Mouse (Mus musculus) kidney, postnatal 0 days (tissue): ENCODE measurements at regions not wholly inside any gene's neighbourhood (a gene's known extent, or its start where the extent isn't known, plus 50 kb on each side); places are given as distances from the start of the nearest gene placed in this dataset.

ENCODE experiments used
- ATAC-seq: fragments of 200-750 bp; cut with Nextera tagmentation; replicated peaks from 2 replicates; pipeline ENCODE4 v1.8.0; 2017; ENCODE audit warnings: low read depth, moderate number of reproducible peaks, moderate TSS enrichment, moderate library complexity; ENCODE audit not compliant: low FRiP score
- DNase-seq: peaks from one replicate; pipeline ENCODE4 v3.0.0-alpha.2; 2016; ENCODE audit warnings: low spot score
- H3K27ac ChIP-seq: fragments of 300-500 bp; sonication (generic); 2 replicates; pipeline ENCODE4 v1.5.1; 2014; ENCODE audit warnings: mild to moderate bottlenecking
- H3K27me3 ChIP-seq: fragments of 300-500 bp; sonication (generic); 2 replicates; pipeline ENCODE4 v1.6.1; 2014; ENCODE audit warnings: low read length, mixed read lengths; ENCODE audit not compliant: insufficient read depth
- H3K36me3 ChIP-seq: fragments of 300-500 bp; sonication (generic); 2 replicates; pipeline ENCODE4 v1.6.1; 2014; ENCODE audit warnings: low read length, mixed read lengths; ENCODE audit not compliant: insufficient read depth
- H3K4me1 ChIP-seq: fragments of 300-500 bp; sonication (generic); replicated peaks from 2 replicates; pipeline ENCODE4 v1.6.1; 2014; ENCODE audit warnings: antibody characterized with exemption, low read length, mixed read lengths; ENCODE audit not compliant: insufficient read depth
- H3K4me2 ChIP-seq: fragments of 300-500 bp; sonication (generic); 2 replicates; pipeline ENCODE4 v1.6.1; 2014; ENCODE audit warnings: mild to moderate bottlenecking, low read length, moderate library complexity, mixed read lengths
- H3K4me3 ChIP-seq: fragments of 300-500 bp; sonication (generic); replicated peaks from 2 replicates; pipeline ENCODE4 v1.5.1; 2014; ENCODE audit warnings: low read depth, low read length
- H3K9ac ChIP-seq: fragments of 300-500 bp; sonication (generic); 2 replicates; pipeline ENCODE4 v1.6.1; 2014; ENCODE audit warnings: low read depth, low read length
- H3K9me3 ChIP-seq: fragments of 300-500 bp; sonication (generic); replicated peaks from 2 replicates; pipeline ENCODE4 v1.6.1; 2016; ENCODE audit warnings: low read length, inconsistent platforms, mixed read lengths
- CTCF ChIP-seq: IDR thresholded peaks from 2 replicates; pipeline ENCODE4 v1.5.1; 2016; ENCODE audit warnings: antibody characterized with exemption, low read depth, mild to moderate bottlenecking, moderate library complexity
- WGBS: fragments of 180-500 bp; shearing (Covaris S2); extraction: QIAGEN DNeasy Blood & Tissue Kit; methylation state at CpG from one replicate; pipeline ENCODE4 v1.1.7; 2014; 5-methylcytosine and 5-hydroxymethylcytosine counted together

DNA sequence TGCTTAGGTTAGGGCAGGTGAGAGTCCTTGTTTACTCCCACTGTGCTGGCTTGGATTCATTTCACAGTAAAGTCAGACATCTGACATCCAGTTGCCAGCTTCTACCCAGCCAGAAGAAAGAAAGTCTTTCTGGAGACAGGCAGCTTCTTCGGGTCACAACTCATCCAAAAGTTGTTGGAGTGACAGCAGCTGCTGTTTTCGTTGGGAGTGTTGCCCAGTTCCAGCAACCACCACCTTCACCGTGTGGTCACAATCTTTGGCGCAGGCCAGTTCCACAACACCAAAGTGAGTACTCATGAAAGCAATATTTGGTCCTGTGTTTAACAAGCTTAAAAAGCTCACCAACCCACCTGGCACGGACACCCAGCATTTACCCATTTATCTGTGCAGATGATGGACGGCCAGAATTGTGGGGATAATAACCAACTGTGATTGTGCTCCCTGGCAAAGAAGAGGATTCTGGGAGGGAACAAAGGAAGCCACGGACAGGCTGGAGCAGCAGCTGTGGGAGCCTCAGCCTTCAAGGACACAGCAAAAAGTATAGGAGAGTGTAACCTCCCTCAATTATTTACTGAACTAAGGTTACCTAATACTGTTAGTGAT, 134.5 kb downstream of the Cand1 start:
- WGBS: 78% methylated on average over 7 of the region's 7 CpGs
- no peak for ATAC-seq
- Histone ChIP-seq H3K9ac (no peak overlapping the region), H3K4me2 (no peak overlapping the region), H3K4me3 (no peak overlapping the region), H3K4me1 (no peaks in the 10 kb centered on the region), H3K27ac (no peak overlapping the region), H3K9me3 (no peaks in the 10 kb centered on the region), H3K27me3 (no peaks in the 10 kb centered on the region), H3K36me3 (no peaks in the 10 kb centered on the region)
- DNase-seq: no peak
- no peak for TF ChIP-seq CTCF

GRCm38 (mm10) chr10:119100511-119100910, 139.3 kb downstream of the Cand1 start:
- H3K36me3 ChIP-seq: no peaks in the 10 kb centered on the region
- H3K4me2 ChIP-seq: no peak overlapping the region
- peak; percentile 59 for TF ChIP-seq CTCF
- no peak overlapping the region for H3K9ac ChIP-seq
- H3K9me3 ChIP-seq: no peaks in the 10 kb centered on the region
- 22% methylated on average over 7 of the region's 7 CpGs for WGBS
- no peak overlapping the region for H3K27ac ChIP-seq
- H3K4me1 ChIP-seq: no peaks in the 10 kb centered on the region
- H3K27me3 ChIP-seq: no peaks in the 10 kb centered on the region
- no peak overlapping the region for H3K4me3 ChIP-seq
- ATAC-seq (no peak), DNase-seq (peak; percentile 37)

GRCm38 (mm10) chr10:119099092-119099792, 140.6 kb downstream of the Cand1 start:
- WGBS: 62% methylated on average over 10 of the region's 10 CpGs
- H3K9me3 ChIP-seq: no peaks in the 10 kb centered on the region
- no peak for DNase-seq
- H3K27ac ChIP-seq: no peak overlapping the region
- no peak overlapping the region for H3K9ac ChIP-seq
- TF ChIP-seq CTCF: no peak
- H3K4me2 ChIP-seq: no peak overlapping the region
- H3K36me3 ChIP-seq: no peaks in the 10 kb centered on the region
- no peaks in the 10 kb centered on the region for H3K27me3 ChIP-seq
- H3K4me3 ChIP-seq: no peak overlapping the region
- H3K4me1 ChIP-seq: no peaks in the 10 kb centered on the region
- no peak for ATAC-seq

DNA sequence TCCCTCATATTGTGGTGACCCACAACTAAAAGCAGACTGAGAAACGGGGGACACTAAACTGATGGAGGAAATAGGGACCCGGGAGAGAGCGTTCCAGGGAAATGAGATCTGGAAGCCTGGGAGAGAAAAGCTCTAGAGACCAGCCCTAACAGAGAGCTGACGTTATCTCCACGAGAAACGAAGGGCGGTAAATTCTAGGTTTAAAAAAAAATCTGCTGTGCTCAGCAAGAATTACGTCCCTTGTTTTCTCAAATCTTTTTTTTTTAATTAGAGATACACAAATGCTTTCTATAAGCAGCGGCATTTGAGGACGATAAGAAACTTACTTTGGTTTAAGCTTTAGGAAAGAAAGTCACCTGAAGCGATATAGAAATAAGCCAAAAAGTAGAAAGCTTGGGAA, 145.7 kb downstream of the Cand1 start:
- no peak for ATAC-seq
- H3K27me3 ChIP-seq: no peaks in the 10 kb centered on the region
- no peak for DNase-seq

DNA sequence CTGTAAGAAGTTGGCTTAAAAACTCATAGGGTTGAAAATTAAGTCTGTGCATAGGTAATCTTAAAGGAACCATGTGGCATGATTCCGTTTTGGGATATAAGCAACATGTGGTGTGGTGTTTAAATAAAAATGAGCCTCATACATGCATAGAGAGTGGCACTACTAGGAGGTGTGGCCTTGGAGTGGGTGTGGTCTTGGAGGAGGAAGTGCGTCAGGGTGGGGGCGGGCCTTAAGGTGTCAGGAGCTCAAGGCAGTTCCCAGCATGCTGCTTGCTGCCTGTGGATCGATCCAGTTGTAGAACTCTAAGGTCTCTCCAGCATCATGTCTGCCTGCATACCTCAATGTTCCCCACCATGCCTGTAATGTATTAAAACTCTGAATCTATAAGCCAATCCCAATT, 152.0 kb downstream of the Cand1 start:
- ATAC-seq: no peak
- no peaks in the 10 kb centered on the region for H3K4me1 ChIP-seq
- H3K27ac ChIP-seq: no peak overlapping the region
- H3K9ac ChIP-seq: no peak overlapping the region
- H3K27me3 ChIP-seq: no peaks in the 10 kb centered on the region
- no peak overlapping the region for H3K4me2 ChIP-seq
- H3K36me3 ChIP-seq: no peaks in the 10 kb centered on the region
- H3K9me3 ChIP-seq: no peaks in the 10 kb centered on the region
- H3K4me3 ChIP-seq: no peak overlapping the region
- TF ChIP-seq CTCF: no peak
- 90% methylated on average over 4 of the region's 4 CpGs for WGBS
- no peak for DNase-seq

More for the DNA sequence above, 145.7 kb downstream of the Cand1 start:
- Histone ChIP-seq H3K4me1 (no peaks in the 10 kb centered on the region), H3K4me2 (no peak overlapping the region), H3K27ac (no peak overlapping the region), H3K9ac (no peak overlapping the region), H3K9me3 (no peaks in the 10 kb centered on the region), H3K36me3 (no peaks in the 10 kb centered on the region), H3K4me3 (no peak overlapping the region)
- 89% methylated on average over 11 of the region's 11 CpGs for WGBS
- no peak for TF ChIP-seq CTCF

DNA sequence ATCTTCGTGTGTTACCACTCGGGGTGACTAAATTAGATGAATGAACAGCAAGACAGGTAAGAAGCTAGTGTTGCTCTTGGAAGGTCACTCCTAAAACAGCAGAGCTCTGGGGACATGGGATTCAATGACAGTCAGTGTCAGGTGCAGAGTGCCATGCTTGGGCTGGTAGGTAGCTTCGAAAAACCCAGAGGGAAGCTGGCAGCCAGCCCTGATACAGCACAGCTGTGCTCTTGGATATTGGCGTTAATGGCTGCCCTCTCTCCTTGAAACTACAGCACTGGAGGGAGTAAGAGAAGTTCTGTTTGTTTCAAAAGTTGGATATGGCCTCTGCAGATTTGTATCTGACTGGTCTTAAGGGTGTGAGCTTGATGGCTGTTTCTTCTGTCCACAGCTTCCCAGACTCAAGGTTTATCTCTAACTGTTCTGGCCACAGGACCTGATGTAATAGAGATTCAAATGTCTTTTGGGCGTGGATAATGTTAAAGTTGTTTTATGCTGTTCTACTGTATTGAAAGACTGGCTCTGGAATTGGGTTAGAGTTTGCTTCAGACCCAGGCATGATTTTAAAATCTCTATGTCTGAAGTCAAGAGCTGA, 152.7 kb downstream of the Cand1 start:
- TF ChIP-seq CTCF: no peak
- WGBS: 72% methylated on average over 5 of the region's 5 CpGs

More for the DNA sequence above, 152.7 kb downstream of the Cand1 start:
- H3K4me1 ChIP-seq: no peaks in the 10 kb centered on the region
- H3K4me2 ChIP-seq: no peak overlapping the region
- H3K4me3 ChIP-seq: no peak overlapping the region
- H3K36me3 ChIP-seq: no peaks in the 10 kb centered on the region
- no peak overlapping the region for H3K9ac ChIP-seq
- no peaks in the 10 kb centered on the region for H3K27me3 ChIP-seq
- ATAC-seq: no peak
- H3K9me3 ChIP-seq: no peaks in the 10 kb centered on the region
- no peak overlapping the region for H3K27ac ChIP-seq
- no peak for DNase-seq
